Mouse (Mus musculus) gastrocnemius, postnatal 36 days (tissue): ENCODE results near the gene Asb16. TPM values are rescaled to one million over a fixed set of nuclear protein-coding genes. Genes with fewer than 3 reads are reported as not detected.

Experiments used
- DNase-seq, 2 experiments: peaks; one replicate each; pipeline ENCODE4 v3.0.0; 2022
- intact Hi-C: fragments of 180-260 bp; cut with DNase I; formaldehyde crosslinking; loops from one replicate; pipeline ENCODE4 v1.15.1; 2025
- long read RNA-seq, 2 experiments: library from polyadenylated mRNA; stranded (forward); transcript quantifications; one replicate each; pipeline ENCODE4 v2.0.0; 2021
- total RNA-seq, 2 experiments: library from RNA; stranded (reverse); gene quantifications; 2 replicates each; pipeline ENCODE4 v1.2.3; 2021

Asb16 gene
- 10 to 100 TPM; 76.7 to 88.7 TPM for total RNA-seq
- long read RNA-seq, experiment 1, partial matches to known transcripts, result 26 of 30 reads
- long read RNA-seq, experiment 1, other reads (novel, unspliced or antisense), result 0 of 30 reads
- long read RNA-seq, experiment 2, partial matches to known transcripts, result 41 of 43 reads
- long read RNA-seq, experiment 2, other reads (novel, unspliced or antisense), result 0 of 43 reads

GRCm38 (mm10) chr11:102268520-102269244 lies at the start of gene Asb16:
Gene Asb16, plus strand, starts transcription at chr11:102268743.
- peak in 1 of 2 experiments; percentile 45 for DNase-seq
- intact Hi-C loops, result loop anchor here (5.0 kb wide), 1 partner anchor 166 kb away; the partner anchor contains the start of gene Ppy

GRCm38 (mm10) chr11:102218783-102219182 lies 49.8 kb upstream of the Asb16 start:
- intact Hi-C loops, result no loop called here
- DNase-seq, result peak; percentile 94 to 95

GRCm38 (mm10) chr11:102219247-102219993 lies 49.1 kb upstream of the Asb16 start:
- intact Hi-C loops, result no loop called here
- peak in 1 of 2 experiments; percentile 18 for DNase-seq

GRCm38 (mm10) chr11:102219994-102220346 lies 48.6 kb upstream of the Asb16 start:
- intact Hi-C loops, result no loop called here
- DNase-seq, result peak; percentile 69 to 88

- peak in 1 of 2 experiments; percentile 20 for DNase-seq
- intact Hi-C loops, result no loop called here
These were observed 48.1 kb upstream of the Asb16 start for GRCm38 (mm10) chr11:102220451-102220850.

- intact Hi-C loops, result no loop called here
- DNase-seq, result no peak
These were observed 47.1 kb upstream of the Asb16 start for GRCm38 (mm10) chr11:102221243-102221953.

- intact Hi-C loops, result no loop called here
- peak in 1 of 2 experiments; percentile 21 for DNase-seq
These were observed 46.6 kb upstream of the Asb16 start for GRCm38 (mm10) chr11:102221954-102222351.

- DNase-seq, result peak in 1 of 2 experiments; percentile 15
- intact Hi-C loops, result no loop called here
These were observed 45.4 kb upstream of the Asb16 start for GRCm38 (mm10) chr11:102223166-102223565.

- no peak for DNase-seq
- intact Hi-C loops, result no loop called here
These were observed 43.9 kb upstream of the Asb16 start for GRCm38 (mm10) chr11:102224686-102225085.

GRCm38 (mm10) chr11:102225221-102225620 lies 43.3 kb upstream of the Asb16 start:
- DNase-seq, result no peak
- intact Hi-C loops, result no loop called here

GRCm38 (mm10) chr11:102226067-102226978 lies 42.2 kb upstream of the Asb16 start:
- DNase-seq, result no peak
- intact Hi-C loops, result no loop called here

- DNase-seq, result no peak
- intact Hi-C loops, result no loop called here
These were observed 41.0 kb upstream of the Asb16 start for GRCm38 (mm10) chr11:102227270-102228190.

GRCm38 (mm10) chr11:102228191-102228545 lies 40.4 kb upstream of the Asb16 start:
- intact Hi-C loops, result no loop called here
- no peak for DNase-seq

GRCm38 (mm10) chr11:102228646-102229268 lies 39.8 kb upstream of the Asb16 start:
- DNase-seq, result no peak
- intact Hi-C loops, result no loop called here

GRCm38 (mm10) chr11:102229331-102229953 lies 39.1 kb upstream of the Asb16 start:
- DNase-seq, result no peak
- intact Hi-C loops, result no loop called here

- intact Hi-C loops, result loop anchor here (2.0 kb wide), 1 partner anchor 19 kb away; the partner anchor contains the start of gene BC030867
- peak; percentile 95 to 98 for DNase-seq
These were observed 38.4 kb upstream of the Asb16 start, which contains the start of gene Hdac5 for GRCm38 (mm10) chr11:102230006-102230741. Gene Hdac5, minus strand, starts transcription at chr11:102230166.

- intact Hi-C loops, result no loop called here
These were observed 32.5 kb upstream of the Asb16 start for GRCm38 (mm10) chr11:102236022-102236421.

More at GRCm38 (mm10) chr11:102236022-102236421, 32.5 kb upstream of the Asb16 start:
- no peak for DNase-seq
